Mouse (Mus musculus): ENCODE measurements at regions not wholly inside any gene's neighbourhood (a gene's known extent, or its start where the extent isn't known, plus 50 kb on each side); places are given as distances from the start of the nearest gene placed in this dataset.

GRCm38 (mm10) chr4:84102736-84103135, 572.3 kb downstream of the Bnc2 start:
- no peak for DNase-seq (ENCODE audit: low spot score in 2 of 2)

GRCm38 (mm10) chr4:84108592-84108991, 566.5 kb downstream of the Bnc2 start:
- no peak for DNase-seq (ENCODE audit: low spot score in 2 of 2)

- DNase-seq (ENCODE audit: low spot score in 2 of 2), result no peak
Measured at GRCm38 (mm10) chr4:84109771-84110503, 565.1 kb downstream of the Bnc2 start.

GRCm38 (mm10) chr4:84114162-84115040, 560.7 kb downstream of the Bnc2 start:
- DNase-seq (ENCODE audit: low spot score in 2 of 2), result no peak

GRCm38 (mm10) chr4:84118284-84118919, 556.7 kb downstream of the Bnc2 start:
- DNase-seq (ENCODE audit: low spot score in 2 of 2), result no peak

- no peak for DNase-seq (ENCODE audit: low spot score in 2 of 2)
Measured at GRCm38 (mm10) chr4:84119616-84120015, 555.5 kb downstream of the Bnc2 start.

- no peak for DNase-seq (ENCODE audit: low spot score in 2 of 2)
Measured at GRCm38 (mm10) chr4:84120330-84120729, 554.7 kb downstream of the Bnc2 start.

- DNase-seq (ENCODE audit: low spot score in 2 of 2), result no peak
Measured at GRCm38 (mm10) chr4:84121442-84121841, 553.6 kb downstream of the Bnc2 start.

- no peak for DNase-seq (ENCODE audit: low spot score in 2 of 2)
Measured at GRCm38 (mm10) chr4:84126400-84126799, 548.7 kb downstream of the Bnc2 start.

- DNase-seq (ENCODE audit: low spot score in 2 of 2), result no peak
Measured at GRCm38 (mm10) chr4:84127380-84127779, 547.7 kb downstream of the Bnc2 start.

GRCm38 (mm10) chr4:84130840-84131547, 544.1 kb downstream of the Bnc2 start:
- no peak for DNase-seq (ENCODE audit: low spot score in 2 of 2)

- no peak for DNase-seq (ENCODE audit: low spot score in 2 of 2)
Measured at GRCm38 (mm10) chr4:84135740-84136139, 539.3 kb downstream of the Bnc2 start.

- no peak for DNase-seq (ENCODE audit: low spot score in 2 of 2)
Measured at GRCm38 (mm10) chr4:84137171-84137919, 537.7 kb downstream of the Bnc2 start.

- no peak for DNase-seq (ENCODE audit: low spot score in 2 of 2)
Measured at GRCm38 (mm10) chr4:84149149-84150050, 525.7 kb downstream of the Bnc2 start.

GRCm38 (mm10) chr4:84150698-84151097, 524.4 kb downstream of the Bnc2 start:
- no peak for DNase-seq (ENCODE audit: low spot score in 2 of 2)

- no peak for DNase-seq (ENCODE audit: low spot score in 2 of 2)
Measured at GRCm38 (mm10) chr4:84151247-84151646, 523.8 kb downstream of the Bnc2 start.

GRCm38 (mm10) chr4:84151971-84152450, 523.1 kb downstream of the Bnc2 start:
- DNase-seq (ENCODE audit: low spot score in 2 of 2), result no peak

GRCm38 (mm10) chr4:84153571-84153970, 521.5 kb downstream of the Bnc2 start:
- no peak for DNase-seq (ENCODE audit: low spot score in 2 of 2)

GRCm38 (mm10) chr4:84157911-84158647, 517.0 kb downstream of the Bnc2 start:
- DNase-seq (ENCODE audit: low spot score in 2 of 2), result no peak
